Mouse (Mus musculus) small intestine, adult 2 months (tissue): ENCODE data around the gene Ugt1a8. TPM values are rescaled to one million over a fixed set of nuclear protein-coding genes. Genes with fewer than 3 reads are reported as not detected.

Experiments used
- H3K27ac ChIP-seq: fragments of 200-500 bp; 2 replicates; pipeline ENCODE4 v1.5.1; 2012; ENCODE audit warnings: low read depth, low read length, control low read depth, inconsistent platforms; ENCODE audit not compliant: insufficient read depth
- H3K27me3 ChIP-seq: fragments of 200-500 bp; 2 replicates; pipeline ENCODE4 v1.6.1; 2012; ENCODE audit warnings: mild to moderate bottlenecking, moderate library complexity, low read length, inconsistent platforms; ENCODE audit not compliant: control insufficient read depth, insufficient read depth
- H3K36me3 ChIP-seq: fragments of 200-500 bp; 2 replicates; pipeline ENCODE4 v1.6.1; 2012; ENCODE audit warnings: mild to moderate bottlenecking, low read length, control low read depth, inconsistent platforms; ENCODE audit not compliant: control insufficient read depth, insufficient read depth
- H3K4me1 ChIP-seq: fragments of 200-500 bp; 2 replicates; pipeline ENCODE4 v1.6.1; 2012; ENCODE audit warnings: low read length, inconsistent platforms, mixed read lengths; ENCODE audit not compliant: control insufficient read depth, insufficient read depth, insufficient read length
- H3K4me3 ChIP-seq: fragments of 200-500 bp; 2 replicates; pipeline ENCODE4 v1.5.1; 2012; ENCODE audit warnings: low read depth, mild to moderate bottlenecking, control low read depth, inconsistent platforms, low read length, moderate library complexity
- CTCF ChIP-seq: fragments of 200-500 bp; IDR thresholded peaks from 2 replicates; pipeline ENCODE4 v1.5.1; 2012; ENCODE audit warnings: low read depth, mild to moderate bottlenecking, control low read depth, inconsistent platforms, low read length, moderate library complexity, mixed read lengths; ENCODE audit not compliant: insufficient replicate concordance, insufficient read length; ENCODE audit errors: extremely low read depth
- POLR2A ChIP-seq: fragments of 200-500 bp; IDR thresholded peaks from 2 replicates; pipeline ENCODE4 v1.6.1; 2012; ENCODE audit warnings: low read depth, mild to moderate bottlenecking, control low read depth, inconsistent platforms, low read length, moderate library complexity
- WGBS: fragments of 180-500 bp; shearing (Covaris S2); methylation state at CpG from one replicate; pipeline ENCODE4 v1.1.7; 2018; 5-methylcytosine and 5-hydroxymethylcytosine counted together
- polyA plus RNA-seq: library from polyadenylated mRNA; depleted of rRNA; stranded (reverse); fragments of >200 nt; gene quantifications from 2 replicates; pipeline ENCODE4 v1.2.3, GENCODE M21; 2012

Ugt1a8 gene
- polyA plus RNA-seq, 1 experiment, result not detected

- TF ChIP-seq CTCF, result no peak
- Histone ChIP-seq H3K4me1 (no peaks in the 10 kb centered on the region), H3K27ac (no peak overlapping the region), H3K27me3 (no peaks in the 10 kb centered on the region), H3K36me3 (no peaks in the 10 kb centered on the region), H3K4me3 (no peak overlapping the region)
- 55% methylated on average over 3 of the region's 3 CpGs for WGBS
These were observed 145.2 kb downstream of the Ugt1a8 start for GRCm38 (mm10) chr1:88232664-88233380.

- Histone ChIP-seq H3K4me1 (no peaks in the 10 kb centered on the region), H3K36me3 (no peaks in the 10 kb centered on the region), H3K27me3 (no peaks in the 10 kb centered on the region), H3K4me3 (no peak overlapping the region), H3K27ac (no peak overlapping the region)
- TF ChIP-seq POLR2A (no peak), CTCF (no peak)
- WGBS, result 69% methylated on average over 14 of the region's 14 CpGs
These were observed 146.0 kb downstream of the Ugt1a8 start for GRCm38 (mm10) chr1:88233421-88234247.

GRCm38 (mm10) chr1:88234248-88234610 lies 146.6 kb downstream of the Ugt1a8 start:
- Histone ChIP-seq H3K4me1 (no peaks in the 10 kb centered on the region), H3K27me3 (no peaks in the 10 kb centered on the region), H3K36me3 (no peaks in the 10 kb centered on the region), H3K27ac (no peak overlapping the region), H3K4me3 (no peak overlapping the region)
- 67% methylated on average over 4 of the region's 4 CpGs for WGBS
- no peak for TF ChIP-seq CTCF

- Histone ChIP-seq H3K36me3 (no peaks in the 10 kb centered on the region), H3K4me3 (no peak overlapping the region), H3K27me3 (no peaks in the 10 kb centered on the region), H3K27ac (no peak overlapping the region), H3K4me1 (no peaks in the 10 kb centered on the region)
- WGBS, result 41% methylated on average over 5 of the region's 5 CpGs
- TF ChIP-seq CTCF, result no peak
- TF ChIP-seq POLR2A, result no peak
These were observed 147.0 kb downstream of the Ugt1a8 start for GRCm38 (mm10) chr1:88234646-88235045.

- H3K27me3 ChIP-seq, result no peaks in the 10 kb centered on the region
- H3K27ac ChIP-seq, result no peak overlapping the region
- no peak overlapping the region for H3K4me3 ChIP-seq
- TF ChIP-seq CTCF (no peak), POLR2A (no peak)
- no peaks in the 10 kb centered on the region for H3K36me3 ChIP-seq
- WGBS, result 68% methylated on average over 11 of the region's 11 CpGs
- H3K4me1 ChIP-seq, result no peaks in the 10 kb centered on the region
These were observed 147.7 kb downstream of the Ugt1a8 start for GRCm38 (mm10) chr1:88235046-88235893.

GRCm38 (mm10) chr1:88235894-88236415 lies 148.3 kb downstream of the Ugt1a8 start:
- H3K4me1 ChIP-seq, result no peaks in the 10 kb centered on the region

GRCm38 (mm10) chr1:88237311-88237710 lies 149.7 kb downstream of the Ugt1a8 start:
- Histone ChIP-seq H3K36me3 (no peaks in the 10 kb centered on the region), H3K4me3 (no peak overlapping the region), H3K27me3 (no peaks in the 10 kb centered on the region), H3K27ac (no peak overlapping the region), H3K4me1 (no peaks in the 10 kb centered on the region)
- 56% methylated on average over 5 of the region's 5 CpGs for WGBS
- TF ChIP-seq POLR2A, result no peak
- TF ChIP-seq CTCF, result no peak

More at GRCm38 (mm10) chr1:88235894-88236415, 148.3 kb downstream of the Ugt1a8 start:
- H3K36me3 ChIP-seq, result no peaks in the 10 kb centered on the region
- 60% methylated on average over 4 of the region's 4 CpGs for WGBS
- H3K27ac ChIP-seq, result no peak overlapping the region
- no peak overlapping the region for H3K4me3 ChIP-seq
- H3K27me3 ChIP-seq, result no peaks in the 10 kb centered on the region
- no peak for TF ChIP-seq POLR2A
- TF ChIP-seq CTCF, result no peak
